Mouse (Mus musculus) kidney, postnatal 0 days (tissue): Measurements from ENCODE around the gene Rtraf. TPM values are rescaled to one million over a fixed set of nuclear protein-coding genes. Genes with fewer than 3 reads are reported as not detected.

Experiments used
- ATAC-seq: fragments of 200-750 bp; cut with Nextera tagmentation; replicated peaks from 2 replicates; pipeline ENCODE4 v1.8.0; 2017; ENCODE audit warnings: low read depth, moderate number of reproducible peaks, moderate TSS enrichment, moderate library complexity; ENCODE audit not compliant: low FRiP score
- DNase-seq: peaks from one replicate; pipeline ENCODE4 v3.0.0-alpha.2; 2016; ENCODE audit warnings: low spot score
- H3K27ac ChIP-seq: fragments of 300-500 bp; sonication (generic); 2 replicates; pipeline ENCODE4 v1.5.1; 2014; ENCODE audit warnings: mild to moderate bottlenecking
- H3K27me3 ChIP-seq: fragments of 300-500 bp; sonication (generic); 2 replicates; pipeline ENCODE4 v1.6.1; 2014; ENCODE audit warnings: low read length, mixed read lengths; ENCODE audit not compliant: insufficient read depth
- H3K36me3 ChIP-seq: fragments of 300-500 bp; sonication (generic); 2 replicates; pipeline ENCODE4 v1.6.1; 2014; ENCODE audit warnings: low read length, mixed read lengths; ENCODE audit not compliant: insufficient read depth
- H3K4me1 ChIP-seq: fragments of 300-500 bp; sonication (generic); replicated peaks from 2 replicates; pipeline ENCODE4 v1.6.1; 2014; ENCODE audit warnings: antibody characterized with exemption, low read length, mixed read lengths; ENCODE audit not compliant: insufficient read depth
- H3K4me2 ChIP-seq: fragments of 300-500 bp; sonication (generic); 2 replicates; pipeline ENCODE4 v1.6.1; 2014; ENCODE audit warnings: mild to moderate bottlenecking, low read length, moderate library complexity, mixed read lengths
- H3K4me3 ChIP-seq: fragments of 300-500 bp; sonication (generic); replicated peaks from 2 replicates; pipeline ENCODE4 v1.5.1; 2014; ENCODE audit warnings: low read depth, low read length
- H3K9ac ChIP-seq: fragments of 300-500 bp; sonication (generic); 2 replicates; pipeline ENCODE4 v1.6.1; 2014; ENCODE audit warnings: low read depth, low read length
- H3K9me3 ChIP-seq: fragments of 300-500 bp; sonication (generic); replicated peaks from 2 replicates; pipeline ENCODE4 v1.6.1; 2016; ENCODE audit warnings: low read length, inconsistent platforms, mixed read lengths
- CTCF ChIP-seq: IDR thresholded peaks from 2 replicates; pipeline ENCODE4 v1.5.1; 2016; ENCODE audit warnings: antibody characterized with exemption, low read depth, mild to moderate bottlenecking, moderate library complexity
- WGBS: fragments of 180-500 bp; shearing (Covaris S2); extraction: QIAGEN DNeasy Blood & Tissue Kit; methylation state at CpG from one replicate; pipeline ENCODE4 v1.1.7; 2014; 5-methylcytosine and 5-hydroxymethylcytosine counted together
- polyA plus RNA-seq: library from polyadenylated mRNA; unstranded; fragments of >200 nt; fragmentation: Nextera tagmentation; extraction: Ambion mirVana; gene quantifications from 2 replicates; pipeline ENCODE4 v1.2.1, GENCODE M21; 2015

Rtraf gene
- polyA plus RNA-seq, 1 experiment from 2014 or later: 246 TPM

DNA sequence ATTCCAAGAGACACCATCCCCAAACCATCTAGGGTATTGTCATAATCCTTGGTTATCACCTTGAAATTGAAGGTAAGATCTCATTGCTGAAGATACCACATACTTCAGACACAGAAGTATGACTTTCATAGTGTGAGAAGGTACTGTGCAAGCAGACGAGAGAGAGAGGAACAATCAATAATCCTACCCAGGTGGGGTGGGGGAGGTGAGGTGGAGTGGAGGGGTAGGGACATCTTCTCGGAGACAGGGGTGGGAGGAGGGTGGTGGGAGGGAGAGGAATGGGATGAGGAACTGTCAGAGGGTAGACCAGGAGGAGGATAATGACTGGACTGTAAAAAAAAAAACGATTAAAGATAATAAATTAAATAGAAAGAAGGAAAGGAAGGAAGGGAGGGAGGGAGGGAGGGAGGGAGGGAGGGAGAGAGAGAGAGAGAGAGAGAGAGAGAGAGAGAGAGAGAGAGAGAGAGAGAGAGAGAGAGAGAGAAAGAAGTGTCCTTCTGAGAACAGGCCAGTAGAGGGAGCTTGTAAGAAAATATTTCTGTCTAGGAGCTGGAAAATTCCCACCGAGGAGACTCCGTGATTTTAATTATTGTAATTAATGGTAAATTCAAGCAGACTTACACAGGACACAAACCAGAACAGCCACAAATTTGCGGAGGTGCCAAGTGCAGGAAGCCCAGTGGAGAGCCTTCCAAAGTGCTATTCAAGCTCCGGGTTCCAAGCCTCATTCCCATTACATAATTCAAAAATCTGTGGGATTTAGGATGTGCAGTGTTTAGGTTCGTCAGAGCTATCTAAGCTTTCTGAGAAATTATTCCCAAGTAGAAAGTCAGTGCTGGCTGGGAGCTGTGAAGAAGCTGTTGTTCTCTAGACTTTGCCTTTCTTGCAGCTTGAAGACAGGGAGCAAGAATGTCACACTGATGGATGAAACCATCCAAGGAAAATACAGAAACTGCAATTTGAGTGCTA lies 35.5 kb upstream of the Rtraf start:
- H3K9ac ChIP-seq: no peak overlapping the region
- no peak overlapping the region for H3K27ac ChIP-seq
- no peaks in the 10 kb centered on the region for H3K36me3 ChIP-seq
- no peaks in the 10 kb centered on the region for H3K4me1 ChIP-seq
- no peak overlapping the region for H3K4me2 ChIP-seq
- no peaks in the 10 kb centered on the region for H3K9me3 ChIP-seq
- peak; percentile 53 for TF ChIP-seq CTCF
- DNase-seq: peak; percentile 75
- WGBS: 33% methylated on average over 8 of the region's 8 CpGs
- ATAC-seq: no peak
- no peak overlapping the region for H3K4me3 ChIP-seq
- no peaks in the 10 kb centered on the region for H3K27me3 ChIP-seq

DNA sequence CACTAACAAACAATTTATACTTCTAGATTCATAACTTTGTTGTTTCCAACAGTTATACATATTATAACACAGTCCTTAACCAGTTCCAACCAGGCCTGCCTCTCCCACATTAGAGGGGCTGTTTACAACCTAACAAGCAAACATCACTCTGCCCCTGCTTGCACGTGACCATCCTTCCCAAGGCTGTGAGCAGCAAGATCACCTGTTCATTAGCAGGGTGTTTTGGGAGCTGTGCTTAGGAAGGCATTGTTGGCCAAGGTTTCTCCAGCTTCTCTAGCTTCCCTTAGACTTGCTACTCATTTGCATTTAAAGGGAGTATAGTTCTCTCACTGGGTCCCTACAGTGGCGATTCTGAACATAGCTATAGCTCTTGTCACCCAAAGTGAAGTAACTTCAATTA lies 34.7 kb upstream of the Rtraf start:
- no peak for DNase-seq
- Histone ChIP-seq H3K9ac (no peak overlapping the region), H3K36me3 (no peaks in the 10 kb centered on the region), H3K4me3 (no peak overlapping the region), H3K4me1 (no peaks in the 10 kb centered on the region), H3K9me3 (no peaks in the 10 kb centered on the region), H3K27ac (no peak overlapping the region), H3K27me3 (no peaks in the 10 kb centered on the region), H3K4me2 (no peak overlapping the region)
- no peak for ATAC-seq
- WGBS: 88% methylated on average over 2 of the region's 2 CpGs
- TF ChIP-seq CTCF: no peak

DNA sequence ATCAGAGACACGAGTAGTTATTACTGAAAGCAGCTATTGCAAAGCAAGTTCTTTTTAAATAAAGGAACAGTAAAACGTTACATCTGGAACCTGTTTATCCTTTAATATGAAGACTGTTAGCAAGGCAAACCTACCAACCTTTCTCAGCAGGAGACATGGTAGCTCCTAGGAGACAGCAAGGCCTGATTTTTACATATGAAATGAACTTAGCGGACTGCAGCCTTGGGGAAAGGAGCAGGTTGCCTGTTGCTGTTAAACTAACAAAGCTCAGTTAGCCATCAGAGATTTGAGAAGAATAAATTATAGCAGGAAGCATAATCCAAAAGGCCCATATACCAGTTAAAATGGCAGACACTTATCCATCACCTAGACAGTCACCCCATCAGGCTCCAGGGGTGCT lies 29.8 kb upstream of the Rtraf start:
- H3K4me2 ChIP-seq: no peak overlapping the region
- H3K9ac ChIP-seq: no peak overlapping the region
- no peak for TF ChIP-seq CTCF
- 58% methylated on average over 3 of the region's 3 CpGs for WGBS
- no peak overlapping the region for H3K27ac ChIP-seq
- no peaks in the 10 kb centered on the region for H3K27me3 ChIP-seq
- DNase-seq: no peak
- no peak for ATAC-seq
- H3K9me3 ChIP-seq: no peaks in the 10 kb centered on the region
- no peak overlapping the region for H3K4me3 ChIP-seq
- no peaks in the 10 kb centered on the region for H3K4me1 ChIP-seq
- no peaks in the 10 kb centered on the region for H3K36me3 ChIP-seq

DNA sequence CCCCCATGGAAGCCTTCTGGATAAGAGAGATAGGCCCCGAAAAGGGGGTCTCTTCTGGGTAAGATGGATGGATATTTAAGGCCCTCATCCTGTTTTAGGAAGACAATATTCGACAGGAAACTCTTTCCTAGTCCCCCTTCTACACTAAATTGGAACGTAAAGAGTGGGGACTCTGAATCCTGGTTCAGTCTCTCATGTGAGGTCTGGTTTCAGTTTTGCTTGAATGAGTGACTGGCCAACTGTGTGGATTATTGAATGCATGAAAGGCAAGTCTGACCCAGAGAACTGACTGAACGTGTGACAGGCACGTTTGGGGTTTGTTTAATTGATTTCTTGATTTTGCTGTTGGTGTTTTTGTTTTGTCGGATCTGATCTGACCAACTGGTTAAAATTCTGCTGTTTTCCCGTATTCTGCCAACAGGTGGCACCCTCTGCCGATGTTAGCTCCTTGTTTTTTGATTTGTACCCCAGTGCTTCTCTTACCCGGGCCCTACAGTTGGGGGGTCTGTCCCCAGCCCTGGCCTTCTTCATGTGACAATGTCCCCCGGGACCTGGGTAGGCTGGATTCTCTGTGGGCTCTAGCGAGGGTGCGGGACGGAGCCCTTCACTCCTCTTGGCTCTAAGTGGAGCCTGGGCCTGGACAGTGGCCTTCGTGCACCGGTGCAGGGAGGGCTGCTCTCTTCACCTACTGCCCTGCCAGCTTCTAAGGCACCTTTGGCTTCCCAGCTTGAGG lies 16.1 kb upstream of the Rtraf start:
- WGBS: 21% methylated on average over 15 of the region's 15 CpGs
- peak; percentile 80 for TF ChIP-seq CTCF
- no peak for ATAC-seq

DNA sequence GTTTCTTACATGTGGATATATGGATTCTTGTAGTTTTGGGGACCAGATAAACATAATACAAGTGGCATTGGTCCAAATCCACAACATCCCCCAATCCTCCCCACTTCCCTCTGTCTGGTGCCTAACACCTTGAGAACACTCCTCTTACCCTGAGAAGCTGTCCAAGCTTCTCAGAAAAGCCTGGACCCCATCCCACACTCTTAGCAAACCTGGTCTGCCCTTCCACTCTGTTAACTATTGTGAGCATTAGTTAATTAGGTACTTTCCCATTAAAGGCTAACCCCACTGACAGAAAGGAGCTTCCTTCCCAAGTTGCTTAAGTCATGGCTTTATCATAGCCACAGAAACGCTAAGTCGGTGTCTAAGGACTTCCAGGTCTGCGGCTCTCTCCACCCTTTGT lies 12.7 kb upstream of the Rtraf start:
- H3K9me3 ChIP-seq: no peaks in the 10 kb centered on the region
- ATAC-seq (0 out of 2 replicates have a peak, but pooled peaks have one; percentile 40), DNase-seq (no peak)
- 75% methylated on average over 3 of the region's 3 CpGs for WGBS
- H3K27me3 ChIP-seq: no peaks in the 10 kb centered on the region
- H3K36me3 ChIP-seq: no peaks in the 10 kb centered on the region
- TF ChIP-seq CTCF: no peak
- H3K27ac ChIP-seq: no peak overlapping the region
- no peaks in the 10 kb centered on the region for H3K4me1 ChIP-seq
- no peak overlapping the region for H3K4me3 ChIP-seq
- no peak overlapping the region for H3K9ac ChIP-seq
- H3K4me2 ChIP-seq: no peak overlapping the region

More for the DNA sequence above, 16.1 kb upstream of the Rtraf start:
- no peaks in the 10 kb centered on the region for H3K9me3 ChIP-seq
- H3K27ac ChIP-seq: no peak overlapping the region
- peak overlapping the region; percentile 58 for H3K4me2 ChIP-seq
- H3K4me1 ChIP-seq: no peaks in the 10 kb centered on the region
- peak; percentile 76 for DNase-seq
- H3K36me3 ChIP-seq: no peaks in the 10 kb centered on the region
- H3K9ac ChIP-seq: peak overlapping the region; percentile 50
- no peaks in the 10 kb centered on the region for H3K27me3 ChIP-seq
- peak overlapping the region; percentile 10 for H3K4me3 ChIP-seq

DNA sequence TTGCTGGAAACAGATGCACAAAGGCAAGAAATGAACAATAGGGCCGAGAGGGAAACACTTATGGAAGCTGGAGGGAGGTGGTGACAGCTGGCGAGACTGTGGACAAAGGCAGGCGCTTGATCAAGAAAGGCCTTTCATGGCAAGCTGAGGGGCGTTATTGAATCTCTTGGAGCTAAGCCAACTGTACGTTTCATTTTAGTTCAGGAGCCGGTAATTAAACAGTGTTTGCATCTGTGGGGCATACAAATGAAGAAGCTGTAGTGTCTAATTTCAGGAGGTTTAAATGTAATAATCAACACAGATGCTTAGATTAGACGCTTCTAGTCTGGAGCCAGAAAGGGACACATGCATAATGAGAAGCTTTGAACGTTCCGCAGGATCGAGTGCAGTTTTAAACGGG lies 1.9 kb upstream of the Rtraf start:
- H3K36me3 ChIP-seq: peaks cover 6% of the 10 kb centered on the region; the same call in 1 of the 2 replicates
- H3K27ac ChIP-seq: no peak overlapping the region
- H3K4me1 ChIP-seq: 0 out of 2 replicates have a peak, but pooled peaks cover 7% of the 10 kb centered on the region
- 72% methylated on average over 11 of the region's 11 CpGs for WGBS
- no peak for TF ChIP-seq CTCF
- no peaks in the 10 kb centered on the region for H3K27me3 ChIP-seq
- DNase-seq (no peak), ATAC-seq (no peak)
- no peak overlapping the region for H3K4me3 ChIP-seq
- no peak overlapping the region for H3K4me2 ChIP-seq
- no peak overlapping the region for H3K9ac ChIP-seq
- H3K9me3 ChIP-seq: no peaks in the 10 kb centered on the region
